Mouse (Mus musculus) liver, embryonic 13.5 days (tissue): Measurements from ENCODE around the gene Slc26a10. TPM values are rescaled to one million over a fixed set of nuclear protein-coding genes. Genes with fewer than 3 reads are reported as not detected.

Source experiments
- ATAC-seq: fragments of 200-750 bp; cut with Nextera tagmentation; 2 replicates; pipeline ENCODE4 v1.8.0; 2017; ENCODE audit warnings: low read depth, mild to moderate bottlenecking, moderate number of reproducible peaks, moderate library complexity
- DNase-seq: peaks from one replicate; pipeline ENCODE4 v3.0.0; 2022
- H3K27ac ChIP-seq: fragments of 300-500 bp; sonication (generic); 2 replicates; pipeline ENCODE4 v1.5.1; 2015; ENCODE audit warnings: moderate library complexity, mild to moderate bottlenecking, inconsistent platforms
- H3K27me3 ChIP-seq: fragments of 300-500 bp; sonication (generic); 2 replicates; pipeline ENCODE4 v1.6.1; 2015; ENCODE audit warnings: mild to moderate bottlenecking, inconsistent platforms
- H3K36me3 ChIP-seq: fragments of 300-500 bp; sonication (generic); 2 replicates; pipeline ENCODE4 v1.6.1; 2015; ENCODE audit warnings: mild to moderate bottlenecking, inconsistent platforms
- H3K4me1 ChIP-seq: fragments of 300-500 bp; sonication (generic); replicated peaks from 2 replicates; pipeline ENCODE4 v1.6.1; 2015; ENCODE audit warnings: inconsistent platforms
- H3K4me2 ChIP-seq: fragments of 300-500 bp; sonication (generic); 2 replicates; pipeline ENCODE4 v1.6.1; 2015; ENCODE audit warnings: inconsistent platforms, mild to moderate bottlenecking, moderate library complexity
- H3K4me3 ChIP-seq: fragments of 300-500 bp; sonication (generic); replicated peaks from 2 replicates; pipeline ENCODE4 v1.5.1; 2015; ENCODE audit warnings: mild to moderate bottlenecking, inconsistent platforms
- H3K9ac ChIP-seq: fragments of 300-500 bp; sonication (generic); 2 replicates; pipeline ENCODE4 v1.6.1; 2015; ENCODE audit warnings: mild to moderate bottlenecking, inconsistent platforms
- H3K9me3 ChIP-seq: fragments of 300-500 bp; sonication (generic); replicated peaks from 2 replicates; pipeline ENCODE4 v1.6.1; 2016; ENCODE audit warnings: inconsistent platforms
- WGBS: fragments of 180-500 bp; shearing (Covaris S2); methylation state at CpG from one replicate; pipeline ENCODE4 v1.1.7; 2015; ENCODE audit not compliant: insufficient replicate concordance; 5-methylcytosine and 5-hydroxymethylcytosine counted together
- polyA plus RNA-seq: library from polyadenylated mRNA; unstranded; fragments of >200 nt; fragmentation: Nextera tagmentation; extraction: Ambion mirVana; gene quantifications from 2 replicates; pipeline ENCODE4 v1.2.1, GENCODE M21; 2015

Slc26a10 gene
- polyA plus RNA-seq, 1 experiment from 2014 or later: 2.1 TPM

- Histone ChIP-seq H3K36me3 (no peaks in the 10 kb centered on the region), H3K27ac (no peak overlapping the region; the same call in 1 of the 2 replicates), H3K9ac (no peak overlapping the region), H3K27me3 (peaks cover 92% of the 10 kb centered on the region), H3K4me3 (no peak overlapping the region), H3K9me3 (no peaks in the 10 kb centered on the region), H3K4me2 (no peak overlapping the region; the same call in 1 of the 2 replicates), H3K4me1 (peaks cover 61% of the 10 kb centered on the region)
- DNase-seq (no peak), ATAC-seq (no peak)
- 3% methylated on average over 3 of the region's 3 CpGs for WGBS
These were observed 226 bp upstream of the Slc26a10 start for GRCm38 (mm10) chr10:127180695-127181047.

- peak overlapping the region; percentile 30 for H3K9ac ChIP-seq
These were observed 2.0 kb downstream of the Slc26a10 start for GRCm38 (mm10) chr10:127178286-127179027.

GRCm38 (mm10) chr10:127177719-127178118 is 2.7 kb downstream of the Slc26a10 start:
- Histone ChIP-seq H3K4me3 (peak overlapping the region; percentile 48), H3K9ac (peak overlapping the region; percentile 30), H3K27ac (no peak overlapping the region), H3K4me1 (peaks cover 44% of the 10 kb centered on the region), H3K9me3 (no peaks in the 10 kb centered on the region), H3K36me3 (no peaks in the 10 kb centered on the region), H3K27me3 (peaks cover 86% of the 10 kb centered on the region), H3K4me2 (peak overlapping the region; percentile 72)
- DNase-seq (peak; percentile 68), ATAC-seq (peak; percentile 50)
- 2% methylated on average over 23 of the region's 23 CpGs for WGBS

More at GRCm38 (mm10) chr10:127178286-127179027, 2.0 kb downstream of the Slc26a10 start:
- Histone ChIP-seq H3K4me1 (peaks cover 49% of the 10 kb centered on the region), H3K4me3 (peak overlapping the region; percentile 48), H3K27ac (no peak overlapping the region), H3K27me3 (peaks cover 93% of the 10 kb centered on the region), H3K36me3 (no peaks in the 10 kb centered on the region), H3K4me2 (peak overlapping the region; percentile 72), H3K9me3 (no peaks in the 10 kb centered on the region)
- no peak for ATAC-seq
- 5% methylated on average over 41 of the region's 41 CpGs for WGBS
- DNase-seq: no peak

GRCm38 (mm10) chr10:127177235-127177634 is 3.2 kb downstream of the Slc26a10 start:
- Histone ChIP-seq H3K9me3 (no peaks in the 10 kb centered on the region), H3K4me2 (peak overlapping the region; percentile 72), H3K4me3 (peak overlapping the region; percentile 48), H3K9ac (no peak overlapping the region), H3K27me3 (peaks cover 82% of the 10 kb centered on the region), H3K4me1 (peaks cover 44% of the 10 kb centered on the region), H3K36me3 (no peaks in the 10 kb centered on the region), H3K27ac (no peak overlapping the region)
- ATAC-seq: no peak
- DNase-seq: no peak
- 24% methylated on average over 9 of the region's 9 CpGs for WGBS

GRCm38 (mm10) chr10:127176756-127177155 is 3.7 kb downstream of the Slc26a10 start:
- ATAC-seq: no peak
- H3K27me3 ChIP-seq: peaks cover 81% of the 10 kb centered on the region
- H3K4me1 ChIP-seq: peaks cover 44% of the 10 kb centered on the region
- H3K9me3 ChIP-seq: no peaks in the 10 kb centered on the region
- no peak overlapping the region for H3K9ac ChIP-seq
- peak overlapping the region; percentile 48; the same call in 1 of the 2 replicates for H3K4me3 ChIP-seq
- DNase-seq: no peak
- peak overlapping the region; percentile 72 for H3K4me2 ChIP-seq
- 4% methylated on average over 7 of the region's 7 CpGs for WGBS
- H3K36me3 ChIP-seq: peaks cover 3% of the 10 kb centered on the region; the same call in 1 of the 2 replicates
- H3K27ac ChIP-seq: no peak overlapping the region

GRCm38 (mm10) chr10:127176228-127176627 is 4.2 kb downstream of the Slc26a10 start:
- Histone ChIP-seq H3K9me3 (no peaks in the 10 kb centered on the region), H3K4me3 (no peak overlapping the region), H3K9ac (no peak overlapping the region), H3K4me1 (peaks cover 45% of the 10 kb centered on the region), H3K36me3 (peaks cover 6% of the 10 kb centered on the region; the same call in 1 of the 2 replicates), H3K27me3 (peaks cover 79% of the 10 kb centered on the region), H3K27ac (no peak overlapping the region), H3K4me2 (no peak overlapping the region)
- ATAC-seq: no peak
- 48% methylated on average over 3 of the region's 3 CpGs for WGBS
- no peak for DNase-seq

- H3K4me2 ChIP-seq: no peak overlapping the region
- no peaks in the 10 kb centered on the region for H3K9me3 ChIP-seq
- DNase-seq (no peak), ATAC-seq (no peak)
- peaks cover 6% of the 10 kb centered on the region; the same call in 1 of the 2 replicates for H3K36me3 ChIP-seq
- no peak overlapping the region for H3K9ac ChIP-seq
- no peak overlapping the region for H3K4me3 ChIP-seq
- peaks cover 47% of the 10 kb centered on the region for H3K4me1 ChIP-seq
- 69% methylated on average over 7 of the region's 7 CpGs for WGBS
- peaks cover 76% of the 10 kb centered on the region for H3K27me3 ChIP-seq
- no peak overlapping the region for H3K27ac ChIP-seq
These were observed 6.3 kb downstream of the Slc26a10 start for GRCm38 (mm10) chr10:127174170-127174569.

GRCm38 (mm10) chr10:127173148-127174065 is 7.0 kb downstream of the Slc26a10 start:
- Histone ChIP-seq H3K9me3 (no peaks in the 10 kb centered on the region), H3K36me3 (peaks cover 6% of the 10 kb centered on the region; the same call in 1 of the 2 replicates), H3K27ac (no peak overlapping the region), H3K4me2 (no peak overlapping the region), H3K9ac (no peak overlapping the region), H3K4me3 (no peak overlapping the region), H3K27me3 (peaks cover 75% of the 10 kb centered on the region), H3K4me1 (peaks cover 41% of the 10 kb centered on the region)
- DNase-seq (no peak), ATAC-seq (no peak)
- WGBS: 63% methylated on average over 16 of the region's 16 CpGs

GRCm38 (mm10) chr10:127171631-127172200 is 8.7 kb downstream of the Slc26a10 start:
- no peak overlapping the region for H3K9ac ChIP-seq
- H3K27ac ChIP-seq: no peak overlapping the region
- H3K27me3 ChIP-seq: peaks cover 72% of the 10 kb centered on the region
- ATAC-seq (no peak), DNase-seq (no peak)
- peaks cover 6% of the 10 kb centered on the region; the same call in 1 of the 2 replicates for H3K36me3 ChIP-seq
- H3K4me1 ChIP-seq: peaks cover 37% of the 10 kb centered on the region
- 77% methylated on average over 15 of the region's 15 CpGs for WGBS
- H3K4me3 ChIP-seq: no peak overlapping the region
- H3K4me2 ChIP-seq: no peak overlapping the region
- H3K9me3 ChIP-seq: no peaks in the 10 kb centered on the region

GRCm38 (mm10) chr10:127170837-127171272 is 9.6 kb downstream of the Slc26a10 start:
- peaks cover 72% of the 10 kb centered on the region for H3K27me3 ChIP-seq
- peak overlapping the region; percentile 54 for H3K9ac ChIP-seq
- no peaks in the 10 kb centered on the region for H3K9me3 ChIP-seq
- peaks cover 41% of the 10 kb centered on the region for H3K4me1 ChIP-seq
- peak; percentile 73 for DNase-seq
- peak overlapping the region; percentile 56 for H3K4me3 ChIP-seq
- no peak overlapping the region for H3K27ac ChIP-seq
- H3K36me3 ChIP-seq: peaks cover 6% of the 10 kb centered on the region; the same call in 1 of the 2 replicates
- peak overlapping the region; percentile 80 for H3K4me2 ChIP-seq
- WGBS: under 1% methylated on average over 29 of the region's 29 CpGs
- peak; percentile 79 for ATAC-seq

- DNase-seq (no peak), ATAC-seq (no peak)
- H3K4me2 ChIP-seq: peak overlapping the region; percentile 80
- H3K9me3 ChIP-seq: no peaks in the 10 kb centered on the region
- H3K4me1 ChIP-seq: peaks cover 49% of the 10 kb centered on the region
- H3K36me3 ChIP-seq: peaks cover 6% of the 10 kb centered on the region; the same call in 1 of the 2 replicates
- H3K4me3 ChIP-seq: peak overlapping the region; percentile 56
- H3K27ac ChIP-seq: no peak overlapping the region
- WGBS: 10% methylated on average over 22 of the region's 22 CpGs
- H3K27me3 ChIP-seq: peaks cover 74% of the 10 kb centered on the region
- no peak overlapping the region for H3K9ac ChIP-seq
These were observed 10.4 kb downstream of the Slc26a10 start for GRCm38 (mm10) chr10:127170002-127170401.
